Mouse (Mus musculus) cerebellum, adult 11-12 months (tissue): ENCODE data around the gene Gm3183.
"Not testable (repeated sequence)": the region's sequence is repeated elsewhere in the genome, so short reads cannot be mapped to it uniquely, and the experiment has no call there.

Experiments used
- DNase-seq: peaks from one replicate; pipeline ENCODE4 v3.0.0; 2022

Gene Gm3183

GRCm38 (mm10) chr5:94865136-94865535, at the start of gene Gm3183:
TSS of gene Gm3183 (plus strand) at chr5:94865436.
- DNase-seq, result not testable (repeated sequence)
